Mouse (Mus musculus) embryonic facial prominence, embryonic 11.5 days (tissue): Measurements from ENCODE around the gene Olfr782. TPM values are rescaled to one million over a fixed set of nuclear protein-coding genes. Genes with fewer than 3 reads are reported as not detected.
"Not testable (repeated sequence)": the region's sequence is repeated elsewhere in the genome, so short reads cannot be mapped to it uniquely, and the experiment has no call there.

Experiments used
- ATAC-seq: fragments of 200-750 bp; cut with Nextera tagmentation; replicated peaks from 2 replicates; pipeline ENCODE4 v1.8.0; 2017; ENCODE audit warnings: low read depth; ENCODE audit not compliant: insufficient number of reproducible peaks, low FRiP score, low TSS enrichment
- DNase-seq: peaks from one replicate; pipeline ENCODE4 v3.0.0-alpha.2; 2015; ENCODE audit warnings: low spot score
- H3K27ac ChIP-seq: fragments of 300-500 bp; sonication (generic); replicated peaks from 2 replicates; pipeline ENCODE4 v1.5.1; 2014; ENCODE audit warnings: mild to moderate bottlenecking, low read depth, low read length, control low read depth
- H3K27me3 ChIP-seq: fragments of 300-500 bp; sonication (generic); 2 replicates; pipeline ENCODE4 v1.6.1; 2014; ENCODE audit warnings: mild to moderate bottlenecking, low read length, moderate library complexity, mixed read lengths; ENCODE audit not compliant: control insufficient read depth, insufficient read depth
- H3K36me3 ChIP-seq: fragments of 300-500 bp; sonication (generic); replicated peaks from 2 replicates; pipeline ENCODE4 v1.6.1; 2014; ENCODE audit warnings: low read depth, mild to moderate bottlenecking, low read length, moderate library complexity, mixed read lengths; ENCODE audit not compliant: control insufficient read depth, insufficient read depth
- H3K4me1 ChIP-seq: fragments of 300-500 bp; sonication (generic); 2 replicates; pipeline ENCODE4 v1.6.1; 2014; ENCODE audit warnings: low read length, mixed read lengths; ENCODE audit not compliant: control insufficient read depth, insufficient read depth
- H3K4me2 ChIP-seq: fragments of 300-500 bp; sonication (generic); 2 replicates; pipeline ENCODE4 v1.6.1; 2014; ENCODE audit warnings: low read depth, mild to moderate bottlenecking, control low read depth, low read length, moderate library complexity
- H3K4me3 ChIP-seq: fragments of 300-500 bp; sonication (generic); 2 replicates; pipeline ENCODE4 v1.5.1; 2014; ENCODE audit warnings: low read depth, low read length, control low read depth
- H3K9ac ChIP-seq: fragments of 300-500 bp; sonication (generic); replicated peaks from 2 replicates; pipeline ENCODE4 v1.6.1; 2014; ENCODE audit warnings: mild to moderate bottlenecking, control low read depth, low read length
- H3K9me3 ChIP-seq: fragments of 300-500 bp; sonication (generic); replicated peaks from 2 replicates; pipeline ENCODE4 v1.6.1; 2016; ENCODE audit warnings: mild to moderate bottlenecking, low read length, inconsistent platforms, mixed read lengths; ENCODE audit not compliant: control insufficient read depth
- WGBS: fragments of 180-500 bp; shearing (Covaris S2); extraction: QIAGEN DNeasy Blood & Tissue Kit; methylation state at CpG from one replicate; pipeline ENCODE4 v1.1.7; 2014; 5-methylcytosine and 5-hydroxymethylcytosine counted together
- polyA plus RNA-seq: library from polyadenylated mRNA; unstranded; fragments of >200 nt; fragmentation: Nextera tagmentation; extraction: Ambion mirVana; gene quantifications from 2 replicates; pipeline ENCODE4 v1.2.1, GENCODE M21; 2014

The Olfr782 gene
- polyA plus RNA-seq, 1 experiment from 2014 or later: not detected

GRCm38 (mm10) chr10:129374051-129374450 is 25.4 kb downstream of the Olfr782 start:
- not testable (repeated sequence) for H3K27ac ChIP-seq, H3K27me3 ChIP-seq, H3K4me3 ChIP-seq, ATAC-seq, H3K9ac ChIP-seq, H3K4me1 ChIP-seq, H3K9me3 ChIP-seq, DNase-seq, H3K36me3 ChIP-seq, H3K4me2 ChIP-seq
- WGBS: 89% methylated on average over 5 of the region's 5 CpGs

- H3K9ac ChIP-seq: no peak within 1 kb of the TSS
- no peaks in the 10 kb centered on the region for H3K36me3 ChIP-seq
- no peak for ATAC-seq
- no peak for DNase-seq
- no peaks in the 10 kb centered on the region for H3K4me1 ChIP-seq
- no peak within 1 kb of the TSS for H3K4me3 ChIP-seq
- no peaks in the 10 kb centered on the region for H3K27me3 ChIP-seq
- H3K27ac ChIP-seq: no peak within 1 kb of the TSS
- H3K9me3 ChIP-seq: no peaks in the 10 kb centered on the region
- no peak within 1 kb of the TSS for H3K4me2 ChIP-seq
These were observed 35.1 kb downstream of the Olfr782 start, which contains the start of gene Olfr784 for GRCm38 (mm10) chr10:129383783-129384182. Gene Olfr784 (plus strand): TSS chr10:129384083.

- no peaks in the 10 kb centered on the region for H3K36me3 ChIP-seq
- no peak for ATAC-seq
- no peak for DNase-seq
- H3K9me3 ChIP-seq: no peaks in the 10 kb centered on the region
- H3K4me1 ChIP-seq: no peaks in the 10 kb centered on the region
- no peak overlapping the region for H3K9ac ChIP-seq
- no peak overlapping the region for H3K27ac ChIP-seq
- no peak overlapping the region for H3K4me3 ChIP-seq
- H3K4me2 ChIP-seq: no peak overlapping the region
- H3K27me3 ChIP-seq: no peaks in the 10 kb centered on the region
- whole genome bisulfite sequencing: 51% methylated on average over 5 of the region's 5 CpGs
These were observed 52.2 kb downstream of the Olfr782 start for GRCm38 (mm10) chr10:129400892-129401291.

Other genes starting within 250 kb of the Olfr782 start
- gene Olfr768, start 249.5 kb upstream of the Olfr782 start, polyA plus RNA-seq: not detected in 2 replicates
- not detected in 2 replicates for gene Olfr769, start 231.0 kb upstream of the Olfr782 start, polyA plus RNA-seq
- gene Olfr770, start 209.9 kb upstream of the Olfr782 start, polyA plus RNA-seq: not detected in 2 replicates
- gene Olfr771, start 184.1 kb upstream of the Olfr782 start, polyA plus RNA-seq: not detected in 2 replicates
- not detected in 2 replicates for gene Olfr772, start 170.9 kb upstream of the Olfr782 start, polyA plus RNA-seq
- not detected in 2 replicates for gene Olfr773, start 161.4 kb upstream of the Olfr782 start, polyA plus RNA-seq
- gene Olfr774, start 112.6 kb upstream of the Olfr782 start, polyA plus RNA-seq: not detected in 2 replicates
- gene Olfr775, start 100.4 kb upstream of the Olfr782 start, polyA plus RNA-seq: not detected in 2 replicates
- not detected in 2 replicates for gene Olfr776, start 89.7 kb upstream of the Olfr782 start, polyA plus RNA-seq
- not detected in 2 replicates for gene Olfr777, start 77.4 kb upstream of the Olfr782 start, polyA plus RNA-seq
- gene Olfr780, start 30.7 kb upstream of the Olfr782 start, polyA plus RNA-seq: not detected in 2 replicates
- gene Olfr781, start 20.0 kb upstream of the Olfr782 start, polyA plus RNA-seq: not detected in 2 replicates
- not detected in 2 replicates for gene Olfr784, start 35.2 kb downstream of the Olfr782 start, polyA plus RNA-seq
- not detected in 2 replicates for gene Olfr785, start 56.6 kb downstream of the Olfr782 start, polyA plus RNA-seq
- not detected in 2 replicates for gene Olfr786, start 78.5 kb downstream of the Olfr782 start, polyA plus RNA-seq
- not detected in 2 replicates for gene Olfr787, start 113.0 kb downstream of the Olfr782 start, polyA plus RNA-seq
- gene Olfr788, start 122.1 kb downstream of the Olfr782 start, polyA plus RNA-seq: not detected in 2 replicates
- gene Olfr789, start 135.9 kb downstream of the Olfr782 start, polyA plus RNA-seq: not detected in 2 replicates
- gene Olfr790, start 149.6 kb downstream of the Olfr782 start, polyA plus RNA-seq: not detected in 2 replicates
- gene Olfr791, start 172.9 kb downstream of the Olfr782 start, polyA plus RNA-seq: not detected in 2 replicates
- gene Olfr792, start 190.3 kb downstream of the Olfr782 start, polyA plus RNA-seq: not detected in 2 replicates
- not detected in 2 replicates for gene Olfr794, start 218.8 kb downstream of the Olfr782 start, polyA plus RNA-seq